Mouse (Mus musculus) heart, embryonic 13.5 days (tissue): ENCODE results near the gene Plekhg5. TPM values are rescaled to one million over a fixed set of nuclear protein-coding genes. Genes with fewer than 3 reads are reported as not detected.

Source experiments
- ATAC-seq: fragments of 200-750 bp; cut with Nextera tagmentation; 2 replicates; pipeline ENCODE4 v1.8.0; 2017; ENCODE audit warnings: moderate TSS enrichment; ENCODE audit not compliant: insufficient number of reproducible peaks, low FRiP score, low TSS enrichment; ENCODE audit errors: extremely low read depth
- H3K27ac ChIP-seq: fragments of 300-500 bp; sonication (generic); replicated peaks from 2 replicates; pipeline ENCODE4 v1.5.1; 2015; ENCODE audit warnings: moderate library complexity, mild to moderate bottlenecking, inconsistent platforms
- H3K27me3 ChIP-seq: fragments of 300-500 bp; sonication (generic); replicated peaks from 2 replicates; pipeline ENCODE4 v1.6.1; 2015; ENCODE audit warnings: mild to moderate bottlenecking, inconsistent platforms
- H3K36me3 ChIP-seq: fragments of 300-500 bp; sonication (generic); 2 replicates; pipeline ENCODE4 v1.6.1; 2015; ENCODE audit warnings: mild to moderate bottlenecking, inconsistent platforms
- H3K4me1 ChIP-seq: fragments of 300-500 bp; sonication (generic); 2 replicates; pipeline ENCODE4 v1.6.1; 2015; ENCODE audit warnings: inconsistent platforms
- H3K4me2 ChIP-seq: fragments of 300-500 bp; sonication (generic); 2 replicates; pipeline ENCODE4 v1.6.1; 2015; ENCODE audit warnings: inconsistent platforms, mild to moderate bottlenecking, moderate library complexity
- H3K4me3 ChIP-seq: fragments of 300-500 bp; sonication (generic); 2 replicates; pipeline ENCODE4 v1.5.1; 2015; ENCODE audit warnings: moderate library complexity, mild to moderate bottlenecking, inconsistent platforms
- H3K9ac ChIP-seq: fragments of 300-500 bp; sonication (generic); 2 replicates; pipeline ENCODE4 v1.6.1; 2015; ENCODE audit warnings: inconsistent platforms, mild to moderate bottlenecking, moderate library complexity
- H3K9me3 ChIP-seq: fragments of 300-500 bp; sonication (generic); 2 replicates; pipeline ENCODE4 v1.6.1; 2016; ENCODE audit warnings: inconsistent platforms
- WGBS: fragments of 180-500 bp; shearing (Covaris S2); methylation state at CpG from one replicate; pipeline ENCODE4 v1.1.7; 2015; ENCODE audit warnings: mixed read lengths; 5-methylcytosine and 5-hydroxymethylcytosine counted together
- polyA plus RNA-seq: library from polyadenylated mRNA; unstranded; fragments of >200 nt; fragmentation: Nextera tagmentation; extraction: Ambion mirVana; gene quantifications from 2 replicates; pipeline ENCODE4 v1.2.1, GENCODE M21; 2015

Gene Plekhg5
- polyA plus RNA-seq, 1 experiment from 2014 or later = 12.7 TPM

GRCm38 (mm10) chr4:152038985-152039830 is 33.1 kb upstream of the Plekhg5 start, which contains the start of gene Nol9:
Nol9 (plus strand) TSS chr4:152039321.
- Histone ChIP-seq H3K9me3 (no peaks in the 10 kb centered on the region), H3K27ac (no peak within 1 kb of the TSS), H3K27me3 (no peaks in the 10 kb centered on the region), H3K4me2 (peak within 1 kb of the TSS; percentile 99), H3K4me3 (peak within 1 kb of the TSS; percentile 90), H3K36me3 (peaks cover 33% of the 10 kb centered on the region), H3K4me1 (peaks cover 14% of the 10 kb centered on the region), H3K9ac (peak within 1 kb of the TSS; percentile 90)
- WGBS = under 1% methylated on average over 83 of the region's 86 CpGs
- peak; percentile 82 for ATAC-seq

- no peak for ATAC-seq
- Histone ChIP-seq H3K4me1 (peaks cover 14% of the 10 kb centered on the region), H3K36me3 (peaks cover 40% of the 10 kb centered on the region), H3K27me3 (no peaks in the 10 kb centered on the region), H3K4me2 (peak overlapping the region; percentile 99), H3K27ac (no peak overlapping the region), H3K9me3 (no peaks in the 10 kb centered on the region), H3K9ac (peak overlapping the region; percentile 90), H3K4me3 (peak overlapping the region; percentile 90)
- WGBS = 4% methylated on average over 25 of the region's 25 CpGs
Measured at GRCm38 (mm10) chr4:152039831-152040310, 32.4 kb upstream of the Plekhg5 start.

DNA sequence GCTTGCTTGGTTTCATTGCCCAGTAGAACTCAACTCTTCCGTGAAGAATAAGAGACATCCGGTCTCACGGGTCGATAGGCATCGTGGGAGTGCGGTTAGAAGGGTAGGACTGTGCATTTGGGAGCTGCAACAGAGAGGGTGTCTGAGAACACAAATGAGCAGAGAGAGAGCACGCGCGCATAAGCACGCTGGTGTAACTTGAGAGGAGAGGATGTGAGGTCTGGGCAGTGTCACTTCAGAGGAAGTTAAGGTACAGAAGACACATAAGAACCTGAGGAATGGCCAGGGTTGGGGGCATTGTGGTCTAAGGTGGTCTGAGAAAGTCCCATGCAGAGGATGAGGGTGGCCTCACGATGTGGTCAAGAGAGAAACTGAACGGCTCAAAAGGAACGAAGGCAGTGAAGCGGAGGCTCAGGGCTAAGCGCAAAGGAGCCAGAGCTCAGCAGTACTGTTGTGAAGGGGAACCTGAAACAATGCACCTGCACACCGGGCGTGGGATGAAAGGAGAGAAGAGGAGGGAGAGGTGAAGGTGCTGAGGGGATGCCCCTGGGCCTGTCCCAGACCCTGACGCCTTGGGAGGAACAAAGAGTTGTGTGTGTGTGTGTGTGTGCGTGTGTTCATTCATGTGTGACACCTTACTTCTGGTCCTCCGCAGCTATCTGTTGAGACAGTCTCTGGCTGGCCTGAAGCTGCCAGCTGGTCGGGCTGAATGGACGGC is 30.2 kb upstream of the Plekhg5 start:
- Histone ChIP-seq H3K4me3 (no peak overlapping the region), H3K9ac (no peak overlapping the region), H3K27ac (no peak overlapping the region), H3K4me1 (peaks cover 14% of the 10 kb centered on the region), H3K4me2 (no peak overlapping the region), H3K9me3 (no peaks in the 10 kb centered on the region), H3K36me3 (peaks cover 62% of the 10 kb centered on the region), H3K27me3 (no peaks in the 10 kb centered on the region)
- 93% methylated on average over 22 of the region's 22 CpGs for WGBS
- no peak for ATAC-seq

DNA sequence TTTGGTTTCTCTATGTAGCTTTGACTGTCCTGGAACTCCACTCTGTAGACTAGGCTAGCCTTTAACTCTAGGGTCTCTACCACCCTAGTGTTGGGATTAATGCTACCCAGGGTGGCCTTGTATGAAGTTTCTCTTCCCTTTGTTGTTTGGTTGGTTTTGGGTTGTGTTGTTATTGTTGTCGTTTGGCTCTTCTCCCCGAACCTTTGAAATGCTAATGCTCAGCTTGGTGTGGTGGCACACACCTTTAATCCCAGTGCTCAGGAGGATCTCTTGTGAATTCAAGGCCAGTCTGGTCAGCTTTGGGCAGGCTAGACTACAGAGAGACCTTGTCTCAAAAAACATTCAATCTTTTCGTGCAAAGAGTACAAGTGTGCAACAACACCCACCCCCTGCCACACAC is 29.1 kb upstream of the Plekhg5 start:
- no peak overlapping the region for H3K4me2 ChIP-seq
- H3K36me3 ChIP-seq = peaks cover 73% of the 10 kb centered on the region
- no peak overlapping the region for H3K4me3 ChIP-seq
- peaks cover 14% of the 10 kb centered on the region for H3K4me1 ChIP-seq
- H3K27me3 ChIP-seq = no peaks in the 10 kb centered on the region
- no peak overlapping the region for H3K27ac ChIP-seq
- H3K9me3 ChIP-seq = no peaks in the 10 kb centered on the region
- 84% methylated on average over 3 of the region's 3 CpGs for WGBS
- no peak for ATAC-seq
- no peak overlapping the region for H3K9ac ChIP-seq

- no peak for ATAC-seq
- Histone ChIP-seq H3K27me3 (no peaks in the 10 kb centered on the region), H3K27ac (no peak overlapping the region), H3K9ac (no peak overlapping the region), H3K36me3 (peaks cover 86% of the 10 kb centered on the region), H3K4me3 (no peak overlapping the region), H3K4me2 (no peak overlapping the region), H3K9me3 (no peaks in the 10 kb centered on the region), H3K4me1 (peaks cover 11% of the 10 kb centered on the region)
- whole genome bisulfite sequencing = 80% methylated on average over 6 of the region's 6 CpGs
Measured at GRCm38 (mm10) chr4:152044609-152045008, 27.7 kb upstream of the Plekhg5 start.

- H3K4me1 ChIP-seq = peaks cover 8% of the 10 kb centered on the region
- no peak for ATAC-seq
- H3K27me3 ChIP-seq = no peaks in the 10 kb centered on the region
- WGBS = 75% methylated on average over 9 of the region's 9 CpGs
- no peak overlapping the region for H3K9ac ChIP-seq
- peaks cover 44% of the 10 kb centered on the region for H3K36me3 ChIP-seq
- no peak overlapping the region for H3K4me3 ChIP-seq
- H3K9me3 ChIP-seq = no peaks in the 10 kb centered on the region
- no peak overlapping the region for H3K27ac ChIP-seq
- no peak overlapping the region for H3K4me2 ChIP-seq
Measured at GRCm38 (mm10) chr4:152062390-152063110, 9.7 kb upstream of the Plekhg5 start.

DNA sequence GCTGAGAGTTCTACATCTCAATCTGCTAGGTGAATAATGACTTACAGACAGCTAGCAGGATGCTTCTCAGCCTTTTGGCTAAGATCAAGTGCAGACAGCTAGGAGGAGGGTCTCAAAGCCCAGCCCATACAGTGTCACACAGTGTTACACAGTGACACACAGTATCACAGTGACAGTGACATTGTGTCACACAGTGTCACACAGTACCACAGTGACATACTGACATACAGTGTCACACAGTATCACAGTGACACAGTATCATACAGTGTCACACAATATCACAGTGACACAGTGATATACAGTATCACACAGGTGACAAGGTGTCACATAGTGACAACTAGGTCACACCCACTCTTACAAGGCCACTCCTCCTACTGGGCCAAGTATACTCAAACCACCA is 5.0 kb upstream of the Plekhg5 start:
- no peak overlapping the region for H3K4me3 ChIP-seq
- no peak overlapping the region for H3K4me2 ChIP-seq
- H3K9me3 ChIP-seq = no peaks in the 10 kb centered on the region
- peaks cover 4% of the 10 kb centered on the region; the same call in 1 of the 2 replicates for H3K36me3 ChIP-seq
- H3K9ac ChIP-seq = no peak overlapping the region
- peaks cover 12% of the 10 kb centered on the region for H3K4me1 ChIP-seq
- H3K27me3 ChIP-seq = no peaks in the 10 kb centered on the region
- H3K27ac ChIP-seq = no peak overlapping the region
- no peak for ATAC-seq

GRCm38 (mm10) chr4:152068166-152068724 is 4.1 kb upstream of the Plekhg5 start:
- no peaks in the 10 kb centered on the region for H3K27me3 ChIP-seq
- H3K4me1 ChIP-seq = peaks cover 15% of the 10 kb centered on the region
- no peak for ATAC-seq
- H3K36me3 ChIP-seq = no peaks in the 10 kb centered on the region
- no peak overlapping the region for H3K4me3 ChIP-seq
- no peak overlapping the region for H3K27ac ChIP-seq
- H3K9me3 ChIP-seq = no peaks in the 10 kb centered on the region
- 78% methylated on average over 6 of the region's 6 CpGs for WGBS
- no peak overlapping the region for H3K4me2 ChIP-seq
- H3K9ac ChIP-seq = no peak overlapping the region

- Histone ChIP-seq H3K9ac (no peak overlapping the region), H3K4me1 (peaks cover 15% of the 10 kb centered on the region), H3K27me3 (no peaks in the 10 kb centered on the region), H3K4me3 (no peak overlapping the region), H3K4me2 (no peak overlapping the region), H3K9me3 (no peaks in the 10 kb centered on the region), H3K27ac (no peak overlapping the region), H3K36me3 (no peaks in the 10 kb centered on the region)
- WGBS = 77% methylated on average over 3 of the region's 3 CpGs
- ATAC-seq = no peak
Measured at GRCm38 (mm10) chr4:152069245-152069644, 3.1 kb upstream of the Plekhg5 start.

GRCm38 (mm10) chr4:152070494-152071396 is 1.6 kb upstream of the Plekhg5 start:
- Histone ChIP-seq H3K27me3 (no peaks in the 10 kb centered on the region), H3K4me3 (no peak overlapping the region), H3K4me2 (no peak overlapping the region), H3K27ac (no peak overlapping the region), H3K36me3 (no peaks in the 10 kb centered on the region), H3K4me1 (peaks cover 15% of the 10 kb centered on the region), H3K9me3 (no peaks in the 10 kb centered on the region), H3K9ac (no peak overlapping the region)
- no peak for ATAC-seq
- WGBS = 69% methylated on average over 11 of the region's 11 CpGs
